Mouse (Mus musculus) erythroblast, adult 5-6 weeks (primary cell): ENCODE data around the gene Ldb3. TPM values are rescaled to one million over a fixed set of nuclear protein-coding genes. Genes with fewer than 3 reads are reported as not detected.

Experiments
- ATAC-seq: replicated peaks from 2 replicates; pipeline ENCODE4 v1.8.0; 2016; ENCODE audit warnings: moderate number of reproducible peaks, mild to moderate bottlenecking, moderate TSS enrichment, inconsistent platforms; ENCODE audit not compliant: poor library complexity, low FRiP score, severe bottlenecking
- total RNA-seq, 2 experiments: library from RNA; stranded (forward) in 1 of 2; stranded (reverse) in 1 of 2; fragments of 150-400 nt in 1 of 2; fragments of 200-764, 138-1000 nt in 1 of 2; gene quantifications; 2 replicates each; pipeline versions ENCODE4 v1.2.3 to v1.2.4; 2015 to 2017; ENCODE audit warnings: low replicate concordance in 2 of 2

Ldb3 gene
- total RNA-seq, 2 experiments from 2014 or later: not detected

GRCm38 (mm10) chr14:34517959-34518544 lies 70.4 kb downstream of the Ldb3 start:
- ATAC-seq: no peak

GRCm38 (mm10) chr14:34516960-34517577 lies 71.4 kb downstream of the Ldb3 start:
- ATAC-seq: no peak

- no peak for ATAC-seq
Observed at GRCm38 (mm10) chr14:34515860-34516259, 72.6 kb downstream of the Ldb3 start.

- ATAC-seq: no peak
Observed at GRCm38 (mm10) chr14:34514120-34514519, 74.4 kb downstream of the Ldb3 start.

- no peak for ATAC-seq
Observed at GRCm38 (mm10) chr14:34512602-34513001, 75.9 kb downstream of the Ldb3 start.

- no peak for ATAC-seq
Observed at GRCm38 (mm10) chr14:34511901-34512300, 76.6 kb downstream of the Ldb3 start.

GRCm38 (mm10) chr14:34508842-34509439 lies 79.5 kb downstream of the Ldb3 start:
- ATAC-seq: no peak

- no peak for ATAC-seq
Observed at GRCm38 (mm10) chr14:34508187-34508840, 80.2 kb downstream of the Ldb3 start.

GRCm38 (mm10) chr14:34505309-34505708 lies 83.2 kb downstream of the Ldb3 start:
- ATAC-seq: no peak

GRCm38 (mm10) chr14:34504377-34504776 lies 84.1 kb downstream of the Ldb3 start:
- no peak for ATAC-seq

GRCm38 (mm10) chr14:34503759-34504158 lies 84.7 kb downstream of the Ldb3 start:
- no peak for ATAC-seq

GRCm38 (mm10) chr14:34503325-34503647 lies 85.2 kb downstream of the Ldb3 start, which contains the start of gene Bmpr1a:
Gene Bmpr1a, minus strand, starts transcription at chr14:34503341.
- no peak for ATAC-seq

- no peak for ATAC-seq
Observed at GRCm38 (mm10) chr14:34502475-34503324, 85.8 kb downstream of the Ldb3 start.

GRCm38 (mm10) chr14:34501804-34502474 lies 86.5 kb downstream of the Ldb3 start:
- no peak for ATAC-seq

- ATAC-seq: no peak
Observed at GRCm38 (mm10) chr14:34501447-34501803, 87.1 kb downstream of the Ldb3 start.

- ATAC-seq: no peak
Observed at GRCm38 (mm10) chr14:34500309-34500708, 88.2 kb downstream of the Ldb3 start.

- ATAC-seq: no peak
Observed at GRCm38 (mm10) chr14:34499664-34500063, 88.8 kb downstream of the Ldb3 start.

GRCm38 (mm10) chr14:34497346-34497745 lies 91.1 kb downstream of the Ldb3 start:
- ATAC-seq: no peak

GRCm38 (mm10) chr14:34493682-34494081 lies 94.8 kb downstream of the Ldb3 start:
- ATAC-seq: no peak

- no peak for ATAC-seq
Observed at GRCm38 (mm10) chr14:34492688-34493087, 95.8 kb downstream of the Ldb3 start.
